Mouse (Mus musculus) ZHBTc4 (cell line): ENCODE results near the gene Nfat5.

ENCODE experiments used
- DNase-seq: peaks from one replicate; pipeline ENCODE4 v3.0.0-alpha.2; 2011; ENCODE audit warnings: low read depth, low spot score

Nfat5 gene

DNA sequence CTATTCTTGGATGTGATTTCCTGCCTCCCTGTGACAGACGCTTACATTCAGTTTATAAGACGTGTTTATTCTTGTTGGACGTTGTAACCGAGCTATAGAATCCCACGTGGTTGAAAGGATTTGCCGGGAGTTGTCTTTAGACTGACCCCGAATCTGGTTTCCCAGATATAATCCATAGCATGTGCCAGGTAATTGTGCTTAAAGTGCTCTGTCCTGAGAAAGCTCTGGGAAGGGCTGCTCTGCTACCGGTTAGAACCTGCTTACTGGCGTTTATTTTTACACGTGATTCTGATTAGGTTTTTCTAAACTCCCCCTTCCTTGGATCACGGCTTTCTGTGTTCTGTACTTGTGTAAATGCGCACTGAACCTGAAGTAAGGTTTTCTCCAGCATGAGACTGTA lies 104.4 kb downstream of the Nfat5 start:
- no peak for DNase-seq

DNA sequence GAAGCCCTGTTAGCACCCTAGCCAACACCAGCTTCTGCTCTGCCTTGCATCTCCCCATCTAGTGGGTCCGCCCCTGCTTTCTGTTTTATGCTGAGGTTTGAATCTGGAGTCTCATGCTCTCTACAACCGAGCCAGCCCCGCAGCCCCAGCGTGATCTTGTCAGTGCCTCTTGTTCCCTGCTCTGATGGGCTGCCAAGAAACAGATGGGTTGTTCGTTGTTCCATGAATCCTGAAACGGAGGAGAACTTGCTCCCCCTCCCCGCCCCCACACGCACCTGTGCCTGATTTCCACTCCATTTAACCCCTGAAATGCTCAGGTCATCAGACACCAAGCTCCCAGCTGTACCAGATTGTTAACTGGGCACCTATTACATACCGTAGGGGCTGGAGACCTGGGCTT lies 106.2 kb downstream of the Nfat5 start:
- DNase-seq = no peak

DNA sequence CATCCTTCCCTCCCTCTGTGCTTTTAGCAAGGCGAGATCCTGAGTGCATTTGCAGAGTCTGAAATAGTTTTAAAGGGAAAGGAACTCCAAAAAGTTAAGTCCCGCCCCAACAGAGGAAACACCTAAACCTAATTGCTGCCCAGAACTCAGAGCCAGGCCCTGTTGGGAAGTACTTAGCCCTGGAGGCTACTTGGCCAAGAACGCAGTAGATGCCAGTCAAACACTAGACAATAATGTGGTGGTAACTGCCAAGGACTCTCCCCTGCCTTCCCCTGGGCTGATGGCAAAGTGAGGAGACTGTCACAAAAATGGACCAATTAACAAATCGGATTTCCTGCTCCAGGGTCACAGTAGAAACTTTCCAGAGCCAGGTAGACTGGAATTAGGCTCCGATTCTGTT lies 108.6 kb downstream of the Nfat5 start:
- DNase-seq = no peak

DNA sequence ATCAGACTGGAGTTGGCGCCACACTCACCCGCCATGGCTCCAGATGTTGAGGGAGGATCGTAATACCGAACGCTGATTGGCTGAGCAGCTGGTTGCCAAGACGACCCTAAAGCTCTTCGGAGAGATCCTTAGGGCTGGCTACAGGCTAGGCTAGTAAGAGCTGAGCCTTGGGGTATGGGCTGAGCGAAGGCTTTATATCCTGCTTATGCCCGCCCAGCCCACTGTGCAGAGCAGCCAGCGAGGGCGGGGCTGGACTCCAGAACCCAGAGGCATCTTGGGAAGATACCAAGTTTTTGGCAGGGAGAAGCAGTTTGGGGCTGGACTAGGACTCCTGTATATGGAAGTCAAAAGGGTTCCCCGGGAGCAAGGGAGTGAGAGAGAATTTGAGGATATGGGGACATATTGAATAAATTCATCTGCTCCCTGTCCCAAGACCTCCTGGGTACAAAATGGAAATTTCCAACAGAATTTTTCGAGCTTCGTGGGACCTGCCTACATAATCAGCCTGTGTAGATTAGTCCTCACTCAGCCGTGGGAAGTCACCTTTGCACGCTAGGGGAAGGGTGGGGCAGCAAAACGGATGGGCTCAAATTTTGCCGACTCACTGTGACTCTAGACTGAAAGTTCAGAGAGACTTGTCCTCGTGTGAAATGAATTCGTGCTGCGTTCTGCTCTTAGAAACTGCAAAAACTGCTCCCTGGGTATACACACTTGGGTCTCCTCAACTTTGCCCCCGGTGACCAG lies 109.9 kb downstream of the Nfat5 start, which contains the start of gene Nqo1:
TSS of gene Nqo1 (minus strand) at position 169 of the 744 bp plus-strand sequence.
- peak; percentile 99 for DNase-seq

DNA sequence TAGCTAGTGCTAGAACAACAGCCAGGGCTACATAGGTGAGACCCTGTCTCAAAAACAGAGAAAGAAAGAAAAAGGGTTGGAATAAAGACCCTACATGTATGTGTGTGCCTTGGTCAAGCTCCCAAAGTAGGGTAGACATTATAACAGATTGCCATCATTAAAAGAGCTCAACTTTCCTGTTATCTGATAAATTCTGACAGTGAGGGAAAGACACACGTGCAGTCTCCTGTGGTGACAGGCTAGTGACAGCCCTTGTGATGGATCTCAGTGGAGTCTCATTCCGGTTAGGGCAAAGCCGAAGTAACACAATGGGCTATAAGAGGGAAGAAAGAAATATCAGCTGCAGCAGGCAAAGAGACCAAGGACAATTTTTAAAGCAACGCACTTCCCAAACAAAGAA lies 110.8 kb downstream of the Nfat5 start:
- DNase-seq = peak; percentile 47

DNA sequence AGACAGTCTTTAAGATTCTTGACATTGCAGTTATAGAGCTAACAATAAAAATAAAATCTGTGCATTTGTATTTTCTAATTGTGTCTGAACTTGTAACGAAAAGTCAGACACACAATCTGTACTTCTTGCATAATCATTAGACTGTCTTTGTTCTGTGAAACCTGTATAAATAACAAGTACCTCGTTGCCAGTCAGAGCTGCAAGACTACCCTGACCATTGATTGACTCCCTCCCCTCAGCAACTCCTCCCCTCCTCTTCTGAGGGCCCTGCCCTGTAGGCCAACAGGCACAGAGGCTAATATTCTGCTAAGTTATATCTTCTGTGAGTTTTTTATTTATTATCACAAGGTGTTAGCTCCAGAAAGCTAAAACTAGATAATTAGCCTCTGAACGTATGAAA lies 112.7 kb downstream of the Nfat5 start:
- DNase-seq = no peak

DNA sequence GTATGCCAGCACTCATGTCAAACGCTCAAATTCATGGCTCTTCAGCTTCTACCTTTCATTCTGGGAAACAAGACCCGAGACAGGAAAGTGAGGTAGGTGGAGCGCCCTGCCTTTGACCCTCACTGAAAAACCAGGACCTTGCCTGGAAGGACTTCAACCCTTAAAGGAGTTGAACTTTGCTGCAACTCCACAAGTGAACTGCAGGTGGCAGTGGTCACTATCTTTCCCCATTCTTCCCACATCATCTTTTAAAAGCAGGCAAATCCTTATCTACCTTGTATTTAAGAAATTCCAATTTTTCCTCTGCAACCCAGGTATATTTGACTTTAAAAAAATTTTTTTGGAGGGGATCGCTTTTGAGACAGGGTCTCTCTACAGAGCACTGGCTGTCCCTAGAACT lies 118.1 kb downstream of the Nfat5 start:
- peak; percentile 86 for DNase-seq

DNA sequence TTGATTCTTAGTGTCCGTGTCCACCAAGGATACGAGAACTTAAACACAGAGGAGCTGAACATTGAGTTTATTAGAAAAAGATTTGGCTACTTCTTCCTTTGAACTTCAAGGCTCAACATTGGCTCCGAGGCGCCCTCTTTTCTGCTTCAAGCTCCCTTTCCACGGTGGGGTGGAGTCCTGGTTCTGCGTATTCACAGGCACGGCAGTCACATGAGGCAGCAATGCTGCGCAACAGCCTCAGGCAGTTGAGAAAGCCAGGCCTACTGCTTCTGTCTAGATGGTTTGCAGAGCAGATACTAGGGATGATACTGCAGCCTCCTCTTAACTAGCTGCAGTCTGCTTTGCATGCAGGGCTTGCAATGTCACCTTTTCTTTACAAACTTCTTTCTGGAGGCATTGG lies 119.3 kb downstream of the Nfat5 start:
- peak; percentile 70 for DNase-seq

DNA sequence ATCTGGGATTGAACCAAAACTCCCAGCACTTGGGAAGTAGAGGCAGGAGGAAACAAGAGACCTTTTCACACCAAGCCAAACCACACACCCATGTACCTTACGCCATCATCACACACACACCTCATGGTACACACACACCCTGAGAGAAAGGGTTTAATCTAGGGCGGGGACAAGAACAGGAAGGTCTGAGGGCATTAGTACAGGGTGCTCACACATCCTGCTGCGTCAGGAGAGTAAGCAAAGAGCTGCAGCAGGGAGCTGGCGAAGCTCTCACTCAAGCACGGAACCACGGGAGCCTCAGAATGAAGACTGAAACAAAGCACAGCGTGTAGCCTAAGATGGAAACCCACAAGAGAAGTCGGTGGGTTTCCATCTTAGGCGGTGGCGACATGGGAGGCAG lies 120.6 kb downstream of the Nfat5 start:
- DNase-seq = no peak

DNA sequence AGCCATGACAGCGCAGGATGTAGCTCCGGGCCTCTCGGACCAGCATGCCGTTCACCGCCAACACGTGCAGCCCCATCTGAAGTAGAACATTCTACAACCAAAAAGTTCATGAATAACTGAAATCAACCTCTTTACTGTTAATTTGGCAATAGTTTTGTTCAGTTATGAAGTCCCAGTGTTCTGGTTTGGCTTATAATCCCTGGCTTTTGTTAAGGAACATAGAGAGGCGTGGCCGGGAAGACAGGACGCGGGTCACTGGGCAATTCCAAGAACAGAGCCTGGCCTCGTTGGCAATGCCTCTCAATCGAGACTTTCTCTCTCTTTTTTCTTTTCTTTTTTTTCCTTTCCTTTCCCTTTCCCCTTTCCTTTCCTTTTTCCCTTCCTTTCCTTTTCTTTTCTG lies 123.7 kb downstream of the Nfat5 start:
- no peak for DNase-seq

DNA sequence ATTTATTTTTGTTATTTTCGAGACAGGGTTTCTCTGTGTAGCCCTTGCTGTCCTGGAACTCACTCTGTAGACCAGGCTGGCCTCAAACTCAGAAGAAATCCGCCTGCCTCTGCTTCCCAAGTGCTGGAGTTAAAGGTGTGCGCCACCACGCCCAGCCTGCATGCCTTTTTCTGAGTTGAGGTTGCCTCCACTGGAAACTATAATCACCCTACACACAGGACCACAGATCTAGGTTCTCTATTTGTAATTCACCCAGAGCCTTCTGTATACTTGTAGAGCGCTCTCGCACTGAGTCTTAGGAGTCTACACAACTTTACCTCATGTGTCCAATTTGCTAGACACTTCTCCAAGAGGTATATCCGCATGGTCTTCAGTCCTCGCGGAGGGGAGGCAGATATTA lies 130.9 kb downstream of the Nfat5 start:
- no peak for DNase-seq

DNA sequence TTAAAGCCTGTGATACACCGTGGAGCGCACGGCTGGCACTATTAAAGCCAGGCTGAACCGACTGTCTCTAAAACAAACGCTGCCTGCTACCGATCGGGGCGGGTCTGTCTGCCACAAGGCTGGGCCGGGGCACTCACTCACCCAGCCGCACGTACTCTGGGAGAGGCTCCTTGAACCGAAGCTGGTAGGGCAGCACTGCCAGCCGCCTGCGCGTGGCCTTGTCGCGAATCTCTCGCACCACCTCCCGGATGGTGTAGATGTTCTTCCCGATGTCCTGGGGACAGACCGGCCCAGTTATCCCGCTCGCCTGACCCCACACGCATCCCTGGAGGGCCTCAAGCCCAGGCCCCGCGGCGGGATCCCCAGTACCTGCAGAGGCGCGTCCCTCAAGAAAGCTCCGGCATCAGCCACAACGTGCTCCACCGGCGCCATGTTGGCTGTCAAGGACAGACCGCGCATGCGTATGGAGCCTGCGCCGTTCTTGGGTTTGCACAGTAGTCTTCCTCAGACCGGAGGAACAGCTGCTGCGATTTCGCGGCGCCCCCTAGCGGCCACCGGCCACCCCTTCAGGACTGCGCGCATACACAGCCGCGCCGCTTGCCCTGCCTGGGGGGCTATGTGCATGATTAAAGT lies 131.4 kb downstream of the Nfat5 start, which contains the start of gene Nob1:
TSS of gene Nob1 (minus strand) at position 455 of the 633 bp plus-strand sequence.
- peak; percentile 98 for DNase-seq

DNA sequence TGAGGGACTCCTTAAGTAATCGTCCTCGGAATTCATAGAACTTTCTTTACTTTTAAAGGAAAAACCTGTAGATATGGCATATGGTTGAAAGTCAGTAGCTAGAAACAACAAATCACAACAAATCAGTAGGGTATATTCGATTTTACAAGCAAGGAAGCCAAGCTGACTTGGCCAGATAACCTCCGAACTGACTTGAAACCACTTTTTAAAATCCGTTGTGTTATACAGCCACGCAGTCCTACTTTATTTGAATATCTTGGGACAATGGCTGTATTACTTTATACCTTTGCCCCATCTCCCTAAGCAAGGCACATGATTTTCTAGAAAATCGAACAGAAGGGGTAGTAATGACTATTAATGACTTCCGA lies 131.9 kb downstream of the Nfat5 start:
- no peak for DNase-seq
